Mouse (Mus musculus): ENCODE data around the gene Haao.

GRCm38 (mm10) chr17:83850458-83850857, 2.7 kb upstream of the Haao start:
- TF ChIP-seq CTCF (IDR thresholded peaks at IDR 0.05; ENCODE audit: control insufficient read depth, insufficient read depth, insufficient replicate concordance, low read depth, low read length) (peak; percentile 82; the same call in 1 of the 2 replicates), POLR2A (IDR thresholded peaks at IDR 0.05; ENCODE audit: control insufficient read depth, low read depth, low read length) (no peak)
